Mouse (Mus musculus) midbrain, postnatal 0 days (tissue): Measurements from ENCODE around the gene Epo. TPM values are rescaled to one million over a fixed set of nuclear protein-coding genes. Genes with fewer than 3 reads are reported as not detected.

Experiments
- ATAC-seq: fragments of 200-750 bp; cut with Nextera tagmentation; 2 replicates; pipeline ENCODE4 v1.8.0; 2017; ENCODE audit warnings: moderate number of reproducible peaks, mild to moderate bottlenecking, moderate TSS enrichment, moderate library complexity; ENCODE audit not compliant: low FRiP score
- DNase-seq: peaks from one replicate; pipeline ENCODE4 v3.0.0-alpha.2; 2015; ENCODE audit warnings: low spot score
- H3K27ac ChIP-seq: fragments of 300-500 bp; sonication (generic); 2 replicates; pipeline ENCODE4 v1.5.1; 2014; ENCODE audit warnings: low read depth, mild to moderate bottlenecking, low read length, mixed read lengths
- H3K27me3 ChIP-seq: fragments of 300-500 bp; sonication (generic); 2 replicates; pipeline ENCODE4 v1.6.1; 2014; ENCODE audit warnings: low read length, control low read depth, mixed read lengths; ENCODE audit not compliant: insufficient read depth
- H3K36me3 ChIP-seq: fragments of 300-500 bp; sonication (generic); 2 replicates; pipeline ENCODE4 v1.6.1; 2014; ENCODE audit warnings: low read length, control low read depth, mixed read lengths; ENCODE audit not compliant: insufficient read depth
- H3K4me1 ChIP-seq: fragments of 300-500 bp; sonication (generic); 2 replicates; pipeline ENCODE4 v1.6.1; 2014; ENCODE audit warnings: mild to moderate bottlenecking, control low read depth, antibody characterized with exemption, low read length, mixed read lengths; ENCODE audit not compliant: insufficient read depth
- H3K4me2 ChIP-seq: fragments of 300-500 bp; sonication (generic); 2 replicates; pipeline ENCODE4 v1.6.1; 2014; ENCODE audit warnings: low read depth, mild to moderate bottlenecking, low read length, mixed read lengths; ENCODE audit not compliant: poor library complexity, severe bottlenecking
- H3K4me3 ChIP-seq: fragments of 300-500 bp; sonication (generic); 2 replicates; pipeline ENCODE4 v1.5.1; 2014; ENCODE audit warnings: low read depth, mild to moderate bottlenecking, low read length, moderate library complexity
- H3K9ac ChIP-seq: fragments of 300-500 bp; sonication (generic); replicated peaks from 2 replicates; pipeline ENCODE4 v1.6.1; 2014; ENCODE audit warnings: mild to moderate bottlenecking, low read length, moderate library complexity, mixed read lengths; ENCODE audit not compliant: poor library complexity, severe bottlenecking
- H3K9me3 ChIP-seq: fragments of 300-500 bp; sonication (generic); 2 replicates; pipeline ENCODE4 v1.6.1; 2016; ENCODE audit warnings: low read length, control low read depth
- CTCF ChIP-seq: IDR thresholded peaks from 2 replicates; pipeline ENCODE4 v1.5.1; 2016; ENCODE audit warnings: antibody characterized with exemption, mild to moderate bottlenecking
- WGBS: fragments of 180-500 bp; shearing (Covaris S2); extraction: QIAGEN DNeasy Blood & Tissue Kit; methylation state at CpG from one replicate; pipeline ENCODE4 v1.1.7; 2014; 5-methylcytosine and 5-hydroxymethylcytosine counted together
- polyA plus RNA-seq: library from polyadenylated mRNA; unstranded; fragments of >200 nt; fragmentation: Nextera tagmentation; extraction: Ambion mirVana; gene quantifications from 2 replicates; pipeline ENCODE4 v1.2.1, GENCODE M21; 2015
- total RNA-seq: library from RNA; depleted of rRNA; stranded (reverse); fragments of >200 nt; gene quantifications from 2 replicates; pipeline ENCODE4 v1.2.3, GENCODE M21; 2014

Epo gene
- total and polyA plus RNA-seq, 2 experiments from 2014 or later, result not detected

DNA sequence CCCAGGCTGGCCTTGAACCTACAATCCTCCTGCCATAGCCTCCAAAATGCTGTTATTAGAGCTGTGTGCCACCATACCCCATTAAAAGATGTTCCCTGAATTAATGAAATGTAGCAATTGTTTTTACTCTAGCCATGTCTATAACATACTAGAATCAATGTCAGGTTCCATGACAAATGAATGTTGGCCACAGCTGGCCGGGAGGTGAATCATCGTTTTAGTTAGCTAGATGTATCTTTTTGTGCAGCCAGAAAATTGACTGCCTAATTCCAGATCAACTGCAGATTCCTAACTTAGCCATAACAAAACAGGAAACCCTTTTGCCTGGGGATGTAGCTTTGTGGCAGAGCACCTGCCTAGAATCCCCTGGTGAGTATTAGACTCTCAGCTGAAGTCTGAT, 16.8 kb upstream of the Epo start:
- 88% methylated on average over 2 of the region's 2 CpGs for WGBS
- TF ChIP-seq CTCF, result no peak
- no peak for ATAC-seq
- H3K27ac ChIP-seq, result no peak overlapping the region
- no peak overlapping the region for H3K9ac ChIP-seq
- no peaks in the 10 kb centered on the region for H3K36me3 ChIP-seq
- H3K4me2 ChIP-seq, result no peak overlapping the region
- H3K9me3 ChIP-seq, result no peaks in the 10 kb centered on the region
- no peak overlapping the region for H3K4me3 ChIP-seq
- no peaks in the 10 kb centered on the region for H3K27me3 ChIP-seq
- no peak for DNase-seq
- peaks cover 10% of the 10 kb centered on the region for H3K4me1 ChIP-seq

DNA sequence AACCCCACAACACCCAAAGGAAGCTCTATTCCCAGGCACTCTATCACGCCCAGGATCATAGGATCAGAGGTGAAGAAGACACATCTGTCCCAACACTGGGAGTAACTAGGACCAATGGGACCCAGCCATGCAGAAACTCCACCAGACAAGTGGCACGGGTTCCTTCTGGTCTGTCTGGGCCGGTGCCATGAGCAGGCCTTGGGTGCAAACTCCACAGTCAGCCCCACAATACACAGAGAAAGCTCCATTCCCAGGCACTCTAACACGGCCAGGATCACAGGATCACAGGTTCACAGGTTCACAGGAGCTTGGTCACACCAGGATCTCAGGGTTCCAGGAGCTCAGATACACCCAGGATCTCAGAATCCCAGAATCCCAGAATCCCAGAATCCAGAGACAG, 12.6 kb upstream of the Epo start:
- DNase-seq (no peak), ATAC-seq (no peak)
- Histone ChIP-seq H3K4me2 (no peak overlapping the region), H3K4me3 (no peak overlapping the region), H3K27ac (no peak overlapping the region), H3K9me3 (no peaks in the 10 kb centered on the region), H3K36me3 (no peaks in the 10 kb centered on the region), H3K27me3 (no peaks in the 10 kb centered on the region), H3K4me1 (no peaks in the 10 kb centered on the region), H3K9ac (no peak overlapping the region)
- no peak for TF ChIP-seq CTCF
- 79% methylated on average over 4 of the region's 4 CpGs for WGBS

GRCm38 (mm10) chr5:137544926-137545325, 11.9 kb upstream of the Epo start:
- Histone ChIP-seq H3K4me2 (no peak overlapping the region), H3K4me3 (no peak overlapping the region), H3K27ac (no peak overlapping the region), H3K9ac (no peak overlapping the region), H3K9me3 (no peaks in the 10 kb centered on the region), H3K4me1 (no peaks in the 10 kb centered on the region), H3K27me3 (no peaks in the 10 kb centered on the region), H3K36me3 (no peaks in the 10 kb centered on the region)
- WGBS, result 70% methylated on average over 6 of the region's 6 CpGs
- no peak for ATAC-seq
- TF ChIP-seq CTCF, result no peak
- DNase-seq, result no peak

GRCm38 (mm10) chr5:137541768-137542540, 8.9 kb upstream of the Epo start:
- H3K4me3 ChIP-seq, result no peak overlapping the region
- no peaks in the 10 kb centered on the region for H3K4me1 ChIP-seq
- no peak for ATAC-seq
- no peaks in the 10 kb centered on the region for H3K27me3 ChIP-seq
- H3K27ac ChIP-seq, result no peak overlapping the region
- no peaks in the 10 kb centered on the region for H3K36me3 ChIP-seq
- no peak overlapping the region for H3K4me2 ChIP-seq
- no peak overlapping the region for H3K9ac ChIP-seq
- H3K9me3 ChIP-seq, result no peaks in the 10 kb centered on the region
- DNase-seq, result peak; percentile 77
- no peak for TF ChIP-seq CTCF
- WGBS, result 59% methylated on average over 5 of the region's 5 CpGs

DNA sequence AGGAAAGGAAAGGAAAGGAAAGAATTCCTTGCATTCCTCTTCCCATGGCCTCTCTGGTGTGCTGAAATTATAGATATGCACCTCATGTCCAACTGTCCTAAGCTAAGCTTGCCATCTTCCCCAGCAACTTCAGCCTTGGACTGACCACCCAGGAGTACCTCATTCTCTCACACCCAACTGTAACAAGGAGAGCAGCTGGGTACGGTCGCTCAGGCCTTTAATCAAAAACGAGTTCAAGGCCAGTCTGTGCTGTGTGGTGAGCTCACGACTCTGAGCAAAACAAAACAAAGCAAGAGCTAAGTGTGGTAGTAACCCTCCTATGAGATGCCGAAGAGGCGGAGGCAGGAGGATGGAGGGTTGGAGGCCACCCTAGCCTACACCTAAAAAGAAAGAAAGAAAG, 7.9 kb upstream of the Epo start:
- Histone ChIP-seq H3K36me3 (no peaks in the 10 kb centered on the region), H3K4me3 (no peak overlapping the region), H3K4me1 (no peaks in the 10 kb centered on the region), H3K27ac (no peak overlapping the region), H3K9ac (no peak overlapping the region), H3K9me3 (no peaks in the 10 kb centered on the region), H3K27me3 (no peaks in the 10 kb centered on the region), H3K4me2 (no peak overlapping the region)
- DNase-seq, result no peak
- ATAC-seq, result no peak
- 81% methylated on average over 6 of the region's 6 CpGs for WGBS
- TF ChIP-seq CTCF, result no peak

- TF ChIP-seq CTCF, result no peak
- Histone ChIP-seq H3K27ac (no peak overlapping the region), H3K9ac (no peak overlapping the region), H3K4me1 (no peaks in the 10 kb centered on the region), H3K27me3 (no peaks in the 10 kb centered on the region), H3K4me3 (no peak overlapping the region), H3K4me2 (no peak overlapping the region), H3K36me3 (no peaks in the 10 kb centered on the region), H3K9me3 (no peaks in the 10 kb centered on the region)
- WGBS, result 46% methylated on average over 7 of the region's 7 CpGs
- 0 out of 2 replicates have a peak, but pooled peaks have one; percentile 52 for ATAC-seq
- DNase-seq, result peak; percentile 84
These were observed 6.3 kb upstream of the Epo start for GRCm38 (mm10) chr5:137539291-137539801.
